Mouse (Mus musculus) stomach, postnatal 0 days (tissue): ENCODE results near the gene Nt5dc3.

Source experiments
- CTCF ChIP-seq: IDR thresholded peaks from 2 replicates; pipeline ENCODE4 v1.5.1; 2016; ENCODE audit warnings: antibody characterized with exemption, low read depth, mild to moderate bottlenecking, moderate library complexity
- EP300 ChIP-seq: optimal IDR thresholded peaks from 2 replicates; pipeline ENCODE3; 2016; ENCODE audit warnings: antibody characterized with exemption

- TF ChIP-seq CTCF (no peak), EP300 (no peak)
These were observed 2.8 kb downstream of the Nt5dc3 start for GRCm38 (mm10) chr10:86781641-86782040.
